Mouse (Mus musculus) lung, postnatal 25 days (tissue): Measurements from ENCODE around the gene A230050P20Rik.
"Not testable (repeated sequence)": the region's sequence is repeated elsewhere in the genome, so short reads cannot be mapped to it uniquely, and the experiment has no call there.

ENCODE experiments used
- DNase-seq: peaks from one replicate; pipeline ENCODE4 v3.0.0; 2022; ENCODE audit warnings: low spot score

The A230050P20Rik gene

GRCm38 (mm10) chr9:20868448-20869001 is at the start of gene A230050P20Rik:
Gene A230050P20Rik (plus strand): TSS chr9:20868642.
- peak; percentile 54 for DNase-seq

- DNase-seq: no peak
Measured at GRCm38 (mm10) chr9:20820001-20820400, 48.4 kb upstream of the A230050P20Rik start.

- DNase-seq: no peak
Measured at GRCm38 (mm10) chr9:20822821-20823220, 45.6 kb upstream of the A230050P20Rik start.

GRCm38 (mm10) chr9:20825781-20826180 is 42.7 kb upstream of the A230050P20Rik start:
- DNase-seq: no peak

GRCm38 (mm10) chr9:20828127-20828526 is 40.3 kb upstream of the A230050P20Rik start:
- DNase-seq: no peak

- DNase-seq: peak; percentile 92
Measured at GRCm38 (mm10) chr9:20830901-20831643, 37.4 kb upstream of the A230050P20Rik start.

- DNase-seq: no peak
Measured at GRCm38 (mm10) chr9:20834881-20835280, 33.6 kb upstream of the A230050P20Rik start.

GRCm38 (mm10) chr9:20835431-20835954 is 32.9 kb upstream of the A230050P20Rik start:
- DNase-seq: not testable (repeated sequence)

- DNase-seq: no peak
Measured at GRCm38 (mm10) chr9:20837184-20837947, 31.1 kb upstream of the A230050P20Rik start.

- no peak for DNase-seq
Measured at GRCm38 (mm10) chr9:20838931-20839330, 29.5 kb upstream of the A230050P20Rik start.

- DNase-seq: no peak
Measured at GRCm38 (mm10) chr9:20842211-20842610, 26.2 kb upstream of the A230050P20Rik start.

GRCm38 (mm10) chr9:20842670-20843069 is 25.8 kb upstream of the A230050P20Rik start:
- no peak for DNase-seq

- DNase-seq: no peak
Measured at GRCm38 (mm10) chr9:20850179-20850578, 18.3 kb upstream of the A230050P20Rik start.

GRCm38 (mm10) chr9:20857131-20857530 is 11.3 kb upstream of the A230050P20Rik start:
- DNase-seq: peak; percentile 37

- no peak for DNase-seq
Measured at GRCm38 (mm10) chr9:20859926-20860325, 8.5 kb upstream of the A230050P20Rik start.

GRCm38 (mm10) chr9:20861821-20862220 is 6.6 kb upstream of the A230050P20Rik start:
- no peak for DNase-seq

GRCm38 (mm10) chr9:20862225-20862624 is 6.2 kb upstream of the A230050P20Rik start:
- no peak for DNase-seq

- DNase-seq: no peak
Measured at GRCm38 (mm10) chr9:20866879-20867278, 1.6 kb upstream of the A230050P20Rik start.

GRCm38 (mm10) chr9:20869246-20869645 is 804 bp downstream of the A230050P20Rik start:
- no peak for DNase-seq

- DNase-seq: no peak
Measured at GRCm38 (mm10) chr9:20870211-20871173, 2.0 kb downstream of the A230050P20Rik start.

GRCm38 (mm10) chr9:20872991-20873390 is 4.5 kb downstream of the A230050P20Rik start:
- no peak for DNase-seq
